Mouse (Mus musculus): Measurements from ENCODE around the gene 4933406M09Rik. TPM values are rescaled to one million over a fixed set of nuclear protein-coding genes. Genes with fewer than 3 reads are reported as not detected.
A peak's percentile ranks its signal among the peaks of the same experiment; 100 is the strongest.

4933406M09Rik gene
- polyA plus RNA-seq, 1 experiment: 0.06 TPM

DNA sequence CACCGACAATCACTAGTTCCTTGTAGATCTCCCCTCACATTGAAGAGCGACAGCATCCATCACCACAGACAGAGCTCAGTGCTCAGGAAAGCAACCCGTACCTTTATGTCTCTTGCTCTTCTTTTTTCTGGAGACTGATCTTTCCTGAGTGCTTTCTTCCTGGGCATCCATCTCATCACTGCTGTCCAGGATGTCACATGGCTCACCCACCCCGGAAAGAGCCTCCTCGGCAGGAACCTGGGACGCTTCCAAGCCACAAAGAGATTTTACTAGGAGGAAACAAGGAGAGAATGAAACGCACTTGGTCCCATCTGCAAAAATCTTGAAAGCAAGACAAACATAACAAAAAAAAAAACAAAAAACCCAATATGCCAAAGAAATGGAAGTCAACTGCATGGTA, 25.1 kb upstream of the 4933406M09Rik start:
- Histone ChIP-seq H3K4me1 (ENCODE audit: control insufficient read depth, insufficient read depth, low read length) (no peaks in the 10 kb centered on the region; the same call in 1 of the 2 replicates), H3K4me3 (ENCODE audit: insufficient read depth, low read depth, low read length) (no peak overlapping the region), H3K36me3 (ENCODE audit: control insufficient read depth, insufficient read depth, low read length) (no peaks in the 10 kb centered on the region; the same call in 1 of the 2 replicates), H3K27me3 (replicated peaks; ENCODE audit: control insufficient read depth, insufficient read depth, low read length) (no peaks in the 10 kb centered on the region), H3K27ac (ENCODE audit: insufficient read depth, low read depth, low read length) (no peak overlapping the region)
- DNase-seq: no peak
- no peak for TF ChIP-seq POLR2A (IDR thresholded peaks at IDR 0.05; ENCODE audit: low read depth, low read length)
- no peak for TF ChIP-seq CTCF (conservative IDR thresholded peaks at IDR 0.05; ENCODE audit: insufficient read depth, insufficient read length, low read depth, low read length)
- WGBS: 58% methylated on average over 7 of the region's 7 CpGs

GRCm38 (mm10) chr1:134361195-134361856, 24.4 kb upstream of the 4933406M09Rik start:
- no peaks in the 10 kb centered on the region for H3K27me3 ChIP-seq (replicated peaks; ENCODE audit: control insufficient read depth, insufficient read depth, low read length)
- DNase-seq: no peak
- H3K4me3 ChIP-seq (ENCODE audit: insufficient read depth, low read depth, low read length): peak overlapping the region; percentile 90
- TF ChIP-seq POLR2A (IDR thresholded peaks at IDR 0.05; ENCODE audit: low read depth, low read length): no peak
- no peak for TF ChIP-seq CTCF (conservative IDR thresholded peaks at IDR 0.05; ENCODE audit: insufficient read depth, insufficient read length, low read depth, low read length)
- H3K4me1 ChIP-seq (ENCODE audit: control insufficient read depth, insufficient read depth, low read length): no peaks in the 10 kb centered on the region; the same call in 1 of the 2 replicates
- peak overlapping the region; percentile 87 for H3K27ac ChIP-seq (ENCODE audit: insufficient read depth, low read depth, low read length)
- no peaks in the 10 kb centered on the region; the same call in 1 of the 2 replicates for H3K36me3 ChIP-seq (ENCODE audit: control insufficient read depth, insufficient read depth, low read length)
- under 1% methylated on average over 44 of the region's 44 CpGs for WGBS

DNA sequence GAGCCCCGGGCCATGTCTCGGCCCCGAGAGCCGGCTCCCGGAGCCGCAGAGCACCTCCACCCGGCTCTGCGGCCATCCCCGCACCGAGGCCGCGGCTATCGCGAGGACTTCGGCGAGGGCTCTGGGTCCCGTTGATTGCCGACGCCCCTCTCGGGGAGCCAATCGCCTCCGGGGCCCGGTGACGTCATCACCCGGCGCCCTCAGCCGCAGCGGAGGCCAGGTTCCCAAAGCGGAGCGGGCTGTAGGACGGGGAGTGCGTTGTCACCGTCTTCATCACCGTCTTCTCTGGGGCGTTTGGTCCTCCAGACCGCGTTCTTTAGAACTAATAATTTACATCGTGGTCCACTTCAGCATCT, 23.9 kb upstream of the 4933406M09Rik start, which contains the start of gene Tmem183a:
Tmem183a (minus strand) TSS at position 123 of the 356 bp plus-strand sequence.
- WGBS: under 1% methylated on average over 38 of the region's 38 CpGs
- TF ChIP-seq POLR2A (IDR thresholded peaks at IDR 0.05; ENCODE audit: low read depth, low read length) (peak; percentile 95), CTCF (conservative IDR thresholded peaks at IDR 0.05; ENCODE audit: insufficient read depth, insufficient read length, low read depth, low read length) (no peak)
- H3K36me3 ChIP-seq (ENCODE audit: control insufficient read depth, insufficient read depth, low read length): no peaks in the 10 kb centered on the region; the same call in 1 of the 2 replicates
- H3K27ac ChIP-seq (ENCODE audit: insufficient read depth, low read depth, low read length): peak within 1 kb of the TSS; percentile 87
- H3K4me3 ChIP-seq (ENCODE audit: insufficient read depth, low read depth, low read length): peak within 1 kb of the TSS; percentile 90
- H3K27me3 ChIP-seq (replicated peaks; ENCODE audit: control insufficient read depth, insufficient read depth, low read length): no peaks in the 10 kb centered on the region
- no peaks in the 10 kb centered on the region; the same call in 1 of the 2 replicates for H3K4me1 ChIP-seq (ENCODE audit: control insufficient read depth, insufficient read depth, low read length)
- DNase-seq: peak; percentile 97

GRCm38 (mm10) chr1:134363194-134363593, 22.5 kb upstream of the 4933406M09Rik start:
- Histone ChIP-seq H3K4me1 (ENCODE audit: control insufficient read depth, insufficient read depth, low read length) (no peaks in the 10 kb centered on the region; the same call in 1 of the 2 replicates), H3K4me3 (ENCODE audit: insufficient read depth, low read depth, low read length) (no peak overlapping the region), H3K27ac (ENCODE audit: insufficient read depth, low read depth, low read length) (no peak overlapping the region), H3K27me3 (replicated peaks; ENCODE audit: control insufficient read depth, insufficient read depth, low read length) (no peaks in the 10 kb centered on the region), H3K36me3 (ENCODE audit: control insufficient read depth, insufficient read depth, low read length) (no peaks in the 10 kb centered on the region; the same call in 1 of the 2 replicates)
- WGBS: 62% methylated on average over 4 of the region's 4 CpGs
- DNase-seq: no peak
- no peak for TF ChIP-seq CTCF (conservative IDR thresholded peaks at IDR 0.05; ENCODE audit: insufficient read depth, insufficient read length, low read depth, low read length)
- no peak for TF ChIP-seq POLR2A (IDR thresholded peaks at IDR 0.05; ENCODE audit: low read depth, low read length)

GRCm38 (mm10) chr1:134365491-134365890, 20.2 kb upstream of the 4933406M09Rik start:
- H3K27ac ChIP-seq (ENCODE audit: insufficient read depth, low read depth, low read length): no peak overlapping the region
- DNase-seq: no peak
- no peaks in the 10 kb centered on the region; the same call in 1 of the 2 replicates for H3K4me1 ChIP-seq (ENCODE audit: control insufficient read depth, insufficient read depth, low read length)
- 67% methylated on average over 5 of the region's 5 CpGs for WGBS
- H3K4me3 ChIP-seq (ENCODE audit: insufficient read depth, low read depth, low read length): no peak overlapping the region
- no peaks in the 10 kb centered on the region for H3K36me3 ChIP-seq (ENCODE audit: control insufficient read depth, insufficient read depth, low read length)
- no peak for TF ChIP-seq POLR2A (IDR thresholded peaks at IDR 0.05; ENCODE audit: low read depth, low read length)
- no peak for TF ChIP-seq CTCF (conservative IDR thresholded peaks at IDR 0.05; ENCODE audit: insufficient read depth, insufficient read length, low read depth, low read length)
- no peaks in the 10 kb centered on the region for H3K27me3 ChIP-seq (replicated peaks; ENCODE audit: control insufficient read depth, insufficient read depth, low read length)

GRCm38 (mm10) chr1:134368777-134369337, 16.9 kb upstream of the 4933406M09Rik start:
- peak; percentile 75 for DNase-seq
- Histone ChIP-seq H3K36me3 (ENCODE audit: control insufficient read depth, insufficient read depth, low read length) (no peaks in the 10 kb centered on the region), H3K27me3 (replicated peaks; ENCODE audit: control insufficient read depth, insufficient read depth, low read length) (no peaks in the 10 kb centered on the region), H3K4me1 (ENCODE audit: control insufficient read depth, insufficient read depth, low read length) (no peaks in the 10 kb centered on the region), H3K4me3 (ENCODE audit: insufficient read depth, low read depth, low read length) (no peak overlapping the region), H3K27ac (ENCODE audit: insufficient read depth, low read depth, low read length) (no peak overlapping the region)
- TF ChIP-seq CTCF (conservative IDR thresholded peaks at IDR 0.05; ENCODE audit: insufficient read depth, insufficient read length, low read depth, low read length) (peak; percentile 61), POLR2A (IDR thresholded peaks at IDR 0.05; ENCODE audit: low read depth, low read length) (no peak)
- WGBS: 41% methylated on average over 9 of the region's 9 CpGs

DNA sequence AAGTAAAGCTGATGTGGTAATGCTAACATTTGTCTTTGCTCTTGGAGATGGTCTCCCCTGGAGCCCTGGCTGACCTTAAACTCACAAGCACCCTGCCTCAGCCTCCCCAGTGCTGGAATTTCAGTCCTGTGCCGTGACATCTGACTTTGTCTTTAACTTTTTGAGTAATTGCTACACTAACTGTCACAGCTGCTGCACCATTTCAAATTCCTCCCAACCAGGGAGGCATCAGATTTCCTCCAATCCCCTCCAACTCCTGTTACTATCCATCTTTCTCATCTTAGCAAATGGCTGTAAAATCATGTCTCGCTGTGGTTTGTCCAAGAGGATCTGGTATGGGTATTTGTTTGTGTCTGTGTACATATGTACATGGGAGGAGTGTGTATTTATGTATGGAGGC, 11.6 kb upstream of the 4933406M09Rik start:
- no peak for TF ChIP-seq CTCF (conservative IDR thresholded peaks at IDR 0.05; ENCODE audit: insufficient read depth, insufficient read length, low read depth, low read length)
- TF ChIP-seq POLR2A (IDR thresholded peaks at IDR 0.05; ENCODE audit: low read depth, low read length): no peak
- H3K27ac ChIP-seq (ENCODE audit: insufficient read depth, low read depth, low read length): no peak overlapping the region
- H3K4me3 ChIP-seq (ENCODE audit: insufficient read depth, low read depth, low read length): no peak overlapping the region
- 43% methylated on average over 2 of the region's 2 CpGs for WGBS
- no peaks in the 10 kb centered on the region for H3K36me3 ChIP-seq (ENCODE audit: control insufficient read depth, insufficient read depth, low read length)
- no peak for DNase-seq
- no peaks in the 10 kb centered on the region for H3K27me3 ChIP-seq (replicated peaks; ENCODE audit: control insufficient read depth, insufficient read depth, low read length)
- H3K4me1 ChIP-seq (ENCODE audit: control insufficient read depth, insufficient read depth, low read length): no peaks in the 10 kb centered on the region

Data from kidney, adult 2 months (tissue).